14 mouse cellular contexts compared by ENCODE assay signal in genomic region chr7:24622967-24623366, GRCm38 (mm10). TPM values are rescaled to one million over a fixed set of nuclear protein-coding genes. Genes with fewer than 3 reads are reported as not detected.
"Had no signal": no experiment of that assay in that cellular context is flagged by ENCODE, and none has a peak within 500 bp of the region (broad histone marks: within the 10 kb centered on the region; RNA-seq: fewer than 3 reads in every experiment).

No protein-coding gene starts in this region.

- H3K9ac ChIP-seq: intestine, embryonic 15.5 days; limb, embryonic 15.5 days; liver, embryonic 15.5 days; lung, embryonic 15.5 days; midbrain, embryonic 12.5 days had no signal

- DNase-seq: kidney, adult 8-10 months; kidney, postnatal 10 days; kidney, postnatal 4 days; right cerebral cortex, postnatal 14 days had no signal

- H3K4me2 ChIP-seq: intestine, embryonic 15.5 days; limb, embryonic 15.5 days; liver, embryonic 15.5 days; lung, embryonic 15.5 days; midbrain, embryonic 12.5 days had no signal

- H3K4me3 ChIP-seq: intestine, embryonic 15.5 days; left cerebral cortex, adult 2 months; limb, embryonic 15.5 days; liver, embryonic 15.5 days; lung, embryonic 15.5 days; midbrain, embryonic 12.5 days had no signal

- H3K27ac ChIP-seq: intestine, embryonic 15.5 days; left cerebral cortex, adult 2 months; limb, embryonic 15.5 days; liver, embryonic 15.5 days; lung, embryonic 15.5 days; midbrain, embryonic 12.5 days had no signal

- H3K9me3 ChIP-seq: intestine, embryonic 15.5 days; limb, embryonic 15.5 days; liver, embryonic 15.5 days; lung, embryonic 15.5 days had no signal

- H3K36me3 ChIP-seq: limb, embryonic 15.5 days; lung, embryonic 15.5 days; midbrain, embryonic 12.5 days had no signal

- H3K27me3 ChIP-seq: intestine, embryonic 15.5 days; limb, embryonic 15.5 days; liver, embryonic 15.5 days; lung, embryonic 15.5 days had no signal

- ATAC-seq: intestine, embryonic 15.5 days had no signal

- H3K4me1 ChIP-seq: intestine, embryonic 15.5 days; liver, embryonic 15.5 days; lung, embryonic 15.5 days; midbrain, embryonic 12.5 days had no signal

RNA-seq across cellular contexts. Expression of gene Phldb3, which starts 12.4 kb away (rescaled TPM):
- polyA plus RNA-seq: midbrain, embryonic 12.5 days; midbrain, postnatal 0 days; neural tube, embryonic 14.5 days had no signal

RNA-seq across cellular contexts. Expression of gene Lypd3, which starts 13.4 kb away (rescaled TPM):
- polyA plus RNA-seq: liver, embryonic 15.5 days had no signal

RNA-seq across cellular contexts. Expression of gene Tex101, which starts 53.5 kb away (rescaled TPM):
- polyA plus RNA-seq: limb, embryonic 11.5 days; limb, embryonic 15.5 days; lung, embryonic 15.5 days; midbrain, embryonic 12.5 days; midbrain, postnatal 0 days; neural tube, embryonic 14.5 days; small intestine, adult 2 months had no signal
